Mouse (Mus musculus) mouse embryonic stem cell (cell line): ENCODE data around the gene Cdiptos.

Source experiments
- in situ Hi-C, 2 experiments: fragments of 300-500 bp; cut with MboI; formaldehyde crosslinking; loops; 1 replicate in 1 of 2; 3 replicates in 1 of 2; pipeline ENCODE4 v1.14.3; 2019 to 2020; ENCODE audit warnings: low sequenced_read_pairs in 2 of 2, low pct_unique_long_range_greater_than_20kb in 1 of 2, mixed read lengths in 1 of 2; ENCODE audit not compliant: unreplicated experiment in 1 of 2

Cdiptos gene

GRCm38 (mm10) chr7:127016081-127016480 is 40.2 kb upstream of the Cdiptos start:
- in situ Hi-C loops: no loop called here

DNA sequence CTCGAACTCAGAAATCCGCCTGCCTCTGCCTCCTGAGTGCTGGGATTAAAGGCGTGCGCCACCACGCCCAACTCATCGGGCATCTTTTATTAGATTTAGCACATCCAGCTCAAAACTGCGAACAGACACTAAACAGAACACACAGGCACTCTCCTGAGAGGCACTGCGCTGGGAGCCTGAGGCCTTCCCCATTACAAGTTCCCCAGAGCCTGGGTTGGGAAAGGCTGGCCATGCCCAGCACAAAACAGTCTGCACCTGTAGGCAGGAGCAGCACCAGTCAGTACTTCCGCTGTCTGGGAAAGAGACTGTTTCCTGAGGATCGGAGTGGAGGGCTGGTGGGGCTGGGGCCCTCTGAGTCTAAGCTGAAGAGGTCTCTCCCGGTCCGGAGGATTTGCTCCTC is 39.1 kb upstream of the Cdiptos start:
- in situ Hi-C loops: no loop called here

DNA sequence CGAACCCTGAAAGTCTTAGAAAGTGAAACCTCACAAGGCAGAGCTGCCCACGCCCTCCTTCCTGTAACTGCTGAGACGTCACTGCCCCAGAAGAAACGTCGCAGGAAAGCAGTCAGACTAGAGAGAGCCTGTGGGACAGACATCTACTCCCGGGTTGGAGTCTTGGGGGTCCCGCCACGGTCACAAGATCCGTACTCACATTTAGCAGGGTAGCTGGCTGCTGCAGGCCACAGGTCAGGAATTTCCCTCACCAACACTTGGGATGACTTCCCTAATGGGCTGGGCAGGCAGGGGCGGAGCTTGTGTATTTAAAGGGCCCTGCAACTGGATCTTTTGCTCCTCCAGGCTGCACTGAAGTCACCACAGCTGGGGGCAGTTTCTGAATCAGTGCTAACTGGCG is 38.4 kb upstream of the Cdiptos start, which contains the start of gene Mvp:
Mvp (minus strand) TSS at position 302 of the 400 bp plus-strand sequence.
- in situ Hi-C loops: no loop called here

GRCm38 (mm10) chr7:127013385-127013784 is 37.5 kb upstream of the Cdiptos start:
- in situ Hi-C loops: no loop called here

DNA sequence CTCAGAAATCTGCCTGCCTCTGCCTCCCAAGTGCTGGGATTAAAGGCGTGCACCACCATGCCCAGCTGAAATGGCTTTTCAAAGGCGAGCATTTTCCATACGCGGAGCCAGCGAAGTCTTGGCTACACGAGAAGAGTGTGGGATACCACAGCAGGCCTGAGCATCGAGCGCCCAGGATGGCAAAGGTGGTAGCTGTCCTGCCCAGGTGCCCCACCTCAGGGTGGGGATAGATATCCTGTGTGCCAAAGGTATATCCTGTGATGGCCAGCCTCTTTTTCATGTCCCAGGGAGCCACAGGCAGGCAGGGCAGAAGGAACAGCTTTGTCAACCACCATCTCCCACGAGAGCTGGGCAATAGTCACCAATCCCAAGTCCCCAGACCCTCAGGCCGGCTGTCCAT is 36.9 kb upstream of the Cdiptos start:
- in situ Hi-C loops: no loop called here

GRCm38 (mm10) chr7:127012374-127012773 is 36.5 kb upstream of the Cdiptos start:
- in situ Hi-C loops: no loop called here

- in situ Hi-C loops: no loop called here
Measured at GRCm38 (mm10) chr7:127011717-127012116, 35.8 kb upstream of the Cdiptos start.

DNA sequence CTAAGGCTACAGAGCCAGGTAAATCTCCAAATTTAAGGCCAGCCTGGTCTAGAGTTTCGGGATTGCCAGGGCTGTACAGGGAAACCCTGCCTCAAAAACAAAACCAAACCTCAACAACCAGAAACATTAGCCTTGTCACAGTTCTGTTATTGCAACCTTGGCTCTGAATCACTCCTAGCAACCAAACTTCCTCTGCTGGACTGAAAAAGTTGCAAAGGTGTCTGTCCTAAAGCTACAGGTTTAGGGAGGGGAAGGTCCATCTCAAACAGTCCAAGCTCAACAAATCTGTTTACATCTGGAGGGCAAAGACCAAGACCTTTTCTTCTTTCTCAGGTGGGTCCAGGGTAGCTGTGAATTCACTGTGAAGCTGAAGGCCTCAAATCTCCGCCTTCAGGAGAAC is 35.2 kb upstream of the Cdiptos start:
- in situ Hi-C loops: no loop called here

- in situ Hi-C loops: no loop called here
Measured at GRCm38 (mm10) chr7:127009307-127010085, 33.6 kb upstream of the Cdiptos start.

DNA sequence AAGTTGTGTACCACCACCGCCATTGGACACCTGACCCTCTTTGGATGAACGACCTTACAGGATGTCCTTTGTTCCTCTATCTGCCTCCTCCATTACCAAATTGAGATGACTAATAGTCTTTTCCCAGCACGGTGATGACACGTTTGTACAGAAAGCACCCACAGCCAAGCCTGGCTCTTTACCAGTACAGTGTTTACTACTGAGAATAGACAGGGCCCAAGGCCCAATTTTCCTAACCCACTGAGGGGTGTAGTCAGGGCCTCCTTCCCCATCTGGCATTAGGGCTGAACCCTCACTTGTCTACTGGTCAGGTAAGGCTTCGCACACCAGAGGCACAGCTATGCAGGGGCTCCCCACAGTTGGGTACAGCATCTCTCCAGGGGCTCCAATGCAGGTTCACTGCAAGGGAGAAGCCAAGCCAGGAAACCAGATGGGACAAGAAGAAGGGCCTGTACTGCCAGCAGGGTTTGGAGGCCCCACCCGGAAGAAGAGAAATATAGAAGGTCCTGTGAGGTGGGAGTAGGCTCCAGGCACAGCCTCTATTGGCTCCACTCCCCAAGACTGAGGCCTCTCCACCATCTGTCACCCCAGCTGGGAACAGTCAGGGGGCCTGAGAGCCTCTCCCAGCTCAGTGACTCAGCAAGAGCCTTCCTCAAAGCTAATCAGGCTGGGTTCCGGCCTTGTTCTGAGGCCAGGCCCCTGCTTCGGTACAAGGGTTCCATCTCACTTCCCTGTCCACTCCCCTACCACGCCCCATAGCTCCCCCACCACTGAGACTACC is 32.5 kb upstream of the Cdiptos start:
- in situ Hi-C loops: no loop called here

DNA sequence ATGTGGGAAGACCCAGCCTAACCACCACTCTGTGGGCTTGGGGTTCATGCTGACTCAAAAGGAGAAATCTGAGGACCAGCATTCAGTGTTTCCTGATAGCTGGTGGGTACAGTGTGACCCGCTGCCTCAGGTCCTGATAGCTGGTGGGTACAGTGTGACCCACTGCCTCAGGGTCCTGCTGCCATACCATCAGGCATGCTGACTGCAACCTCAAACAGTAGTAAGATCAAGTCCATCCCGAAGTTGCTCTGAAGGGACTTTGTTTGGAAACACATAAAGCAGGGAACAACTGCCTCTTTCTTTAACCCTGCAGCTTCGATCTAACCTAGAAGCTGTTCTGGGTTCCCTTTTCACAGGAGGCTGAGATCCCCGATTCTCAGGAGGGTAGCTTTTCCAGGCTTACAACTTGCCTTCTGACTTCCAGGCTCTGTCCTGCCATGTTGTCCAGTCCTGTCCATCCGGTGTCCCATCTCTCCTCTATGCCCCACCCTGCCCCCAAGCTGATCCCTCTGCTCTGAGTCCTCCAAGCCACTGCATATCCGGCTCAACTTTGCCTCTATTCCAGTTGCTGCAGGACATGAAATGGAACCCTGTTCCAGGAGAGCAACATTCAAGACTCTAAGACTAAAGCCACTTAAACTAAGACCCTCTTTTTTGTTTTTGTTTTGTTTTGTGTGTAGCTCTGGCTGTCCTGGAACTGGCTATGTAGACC is 31.6 kb upstream of the Cdiptos start:
- in situ Hi-C loops: no loop called here

DNA sequence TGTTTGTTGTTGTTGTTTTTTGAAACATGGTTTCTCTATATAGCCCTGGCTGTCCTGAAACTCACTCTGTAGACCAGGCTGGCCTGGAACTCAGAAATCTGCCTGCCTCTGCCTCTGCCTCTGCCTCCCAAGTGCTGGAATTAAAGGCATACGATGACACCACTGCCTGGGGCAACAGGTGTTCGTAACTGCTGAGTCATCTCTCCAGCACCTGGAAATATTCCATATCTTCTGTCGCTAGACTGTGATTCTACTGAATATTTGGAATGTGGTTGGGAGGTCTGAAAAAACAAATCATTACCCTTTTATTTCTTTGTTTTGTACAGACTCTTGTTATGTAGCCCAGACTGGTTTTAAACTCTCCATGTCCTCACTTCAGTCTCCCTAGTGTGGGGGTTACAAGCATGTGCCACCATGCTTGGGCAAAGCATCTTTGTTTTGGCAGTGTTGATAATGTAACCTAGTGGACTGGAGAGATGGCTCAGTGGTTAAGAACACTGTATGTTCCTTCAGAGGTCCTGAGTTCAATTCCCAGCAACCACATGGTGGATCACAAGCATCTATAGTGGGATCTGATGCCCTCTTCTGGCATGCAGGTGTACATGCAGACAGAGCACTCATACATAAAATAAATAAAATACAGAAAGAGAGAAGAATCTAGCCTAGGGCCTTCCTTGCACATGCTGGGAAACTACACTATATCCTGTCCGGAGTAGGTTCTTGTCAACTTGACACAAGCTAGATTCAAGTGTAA is 28.4 kb upstream of the Cdiptos start:
- in situ Hi-C loops: no loop called here

GRCm38 (mm10) chr7:127003620-127004019 is 27.7 kb upstream of the Cdiptos start:
- in situ Hi-C loops: no loop called here

DNA sequence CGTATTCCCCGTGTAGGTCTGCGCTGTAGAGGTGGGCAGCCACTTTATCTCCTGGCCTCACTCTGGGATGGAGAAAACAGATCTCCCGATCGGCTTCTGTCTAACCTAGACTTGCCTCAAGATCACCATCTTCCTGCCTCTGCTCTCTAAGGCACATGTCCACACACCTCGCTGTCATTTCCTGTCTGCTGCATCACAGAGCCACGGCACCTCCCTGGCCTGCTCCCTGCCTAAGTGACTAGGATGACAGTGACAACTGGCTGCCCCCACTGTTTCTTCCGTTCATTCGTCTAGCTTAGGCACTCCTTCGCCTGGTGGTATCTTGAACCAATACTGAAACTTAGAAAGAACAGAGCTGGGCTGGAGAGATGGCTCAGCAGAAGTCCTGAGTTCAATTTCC is 23.7 kb upstream of the Cdiptos start:
- in situ Hi-C loops: no loop called here

GRCm38 (mm10) chr7:126996449-126996848 is 20.6 kb upstream of the Cdiptos start:
- in situ Hi-C loops: no loop called here

DNA sequence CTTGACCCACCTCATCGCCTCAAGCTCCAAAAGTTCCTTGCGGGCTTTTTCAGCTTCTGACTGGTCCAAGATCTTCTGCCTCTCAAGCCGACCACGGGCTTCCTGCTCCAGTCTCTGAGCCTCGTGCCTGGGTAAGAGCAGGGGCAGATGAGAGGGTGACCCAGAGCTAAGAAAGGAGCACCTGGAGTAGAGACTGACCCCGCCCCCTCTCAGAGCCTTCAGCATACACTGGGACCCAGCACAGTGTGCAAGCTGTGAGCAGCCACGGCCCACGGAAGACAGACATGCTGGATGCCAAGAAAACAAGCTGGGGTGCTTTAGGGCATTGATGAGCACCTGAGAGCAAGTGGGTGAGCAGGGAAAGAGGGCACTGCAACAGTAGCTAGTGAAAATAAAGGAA is 12.9 kb upstream of the Cdiptos start:
- in situ Hi-C loops: no loop called here

DNA sequence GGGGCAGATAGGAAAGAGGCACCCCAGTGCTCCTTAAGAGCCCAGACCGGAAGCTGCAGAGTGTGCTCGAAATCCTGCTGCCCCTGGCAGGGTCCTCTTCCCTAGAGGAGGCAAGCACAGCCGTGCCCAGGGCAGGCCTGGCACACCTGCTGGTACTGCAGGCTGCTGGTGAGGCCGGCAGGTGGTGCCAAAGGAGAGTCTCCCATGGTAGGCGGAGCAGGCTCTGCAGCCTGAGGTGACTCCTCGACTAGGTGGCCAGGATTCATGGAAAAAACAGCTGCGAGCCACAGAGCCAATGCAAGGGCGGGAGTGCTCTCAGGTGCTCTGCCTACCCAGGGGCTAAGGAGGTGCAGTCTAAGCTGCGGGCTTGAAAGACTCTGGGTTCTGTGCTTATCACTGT is 10.4 kb upstream of the Cdiptos start:
- in situ Hi-C loops: no loop called here

- in situ Hi-C loops: no loop called here
Measured at GRCm38 (mm10) chr7:126984667-126985444, 9.0 kb upstream of the Cdiptos start.
